Mouse (Mus musculus) erythroblast, embryonic 14.5 days (primary cell): ENCODE results near the gene Gck.

Experiments used
- GATA1 ChIP-seq: IDR thresholded peaks from 2 replicates; pipeline ENCODE4 v1.6.1; 2012; ENCODE audit warnings: low read length, inconsistent platforms, mixed read lengths
- TAL1 ChIP-seq: IDR thresholded peaks from 3 replicates; pipeline ENCODE4 v1.6.1; 2012; ENCODE audit warnings: low read length, inconsistent platforms, mixed read lengths

GRCm38 (mm10) chr11:5979088-5979487 is 29.2 kb upstream of the Gck start:
- TF ChIP-seq GATA1 (no peak), TAL1 (no peak)
